Mouse (Mus musculus): ENCODE measurements around the gene Ube2o. TPM values are rescaled to one million over a fixed set of nuclear protein-coding genes. Genes with fewer than 3 reads are reported as not detected.
"Not testable (repeated sequence)": the region's sequence is repeated elsewhere in the genome, so short reads cannot be mapped to it uniquely, and the experiment has no call there.

The Ube2o gene
- polyA plus RNA-seq, 1 experiment from 2014 or later: 5.8 TPM

- 23% methylated on average over 4 of the region's 4 CpGs for WGBS
- H3K4me1 ChIP-seq (ENCODE audit: insufficient read depth, low read length): peaks cover 14% of the 10 kb centered on the region
- H3K36me3 ChIP-seq (ENCODE audit: insufficient read depth, low read length): no peaks in the 10 kb centered on the region
- no peak within 1 kb of the TSS for H3K9ac ChIP-seq (replicated peaks; ENCODE audit: low read length)
- H3K4me3 ChIP-seq (ENCODE audit: low read length): no peak within 1 kb of the TSS
- H3K27ac ChIP-seq (ENCODE audit: low read length): peak within 1 kb of the TSS; percentile 62
- no peaks in the 10 kb centered on the region for H3K9me3 ChIP-seq (ENCODE audit: low read length)
- no peaks in the 10 kb centered on the region for H3K27me3 ChIP-seq (ENCODE audit: insufficient read depth, low read length)
- no peak for ATAC-seq (ENCODE audit: low FRiP score, low TSS enrichment)
- no peak within 1 kb of the TSS for H3K4me2 ChIP-seq (replicated peaks; ENCODE audit: low read depth, low read length)
Observed at GRCm38 (mm10) chr11:116493795-116494252, 87.4 kb downstream of the Ube2o start, which contains the start of gene Prpsap1. TSS of gene Prpsap1 (minus strand) at chr11:116494202.

DNA sequence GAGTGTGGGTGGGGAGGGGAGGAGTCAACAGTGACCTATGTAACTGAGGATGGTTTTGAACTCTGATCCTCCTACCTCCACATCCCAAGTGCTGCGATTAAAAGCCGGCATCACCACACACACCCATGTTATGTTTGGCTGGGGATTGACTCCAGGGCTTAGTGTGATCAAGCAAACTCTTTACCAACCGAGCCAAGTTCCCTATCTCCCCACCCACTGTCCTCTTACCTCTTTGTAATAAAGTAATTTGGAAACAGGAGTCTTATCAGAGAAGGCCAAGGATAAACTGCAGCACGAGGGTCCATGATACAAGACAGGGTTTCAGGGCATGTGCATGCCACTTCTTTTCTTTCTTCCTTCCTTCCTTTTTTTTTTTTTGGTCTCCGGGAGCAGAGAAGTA lies 88.1 kb downstream of the Ube2o start:
- Histone ChIP-seq H3K9me3 (ENCODE audit: low read length) (peaks cover 3% of the 10 kb centered on the region; the same call in 1 of the 2 replicates), H3K27me3 (ENCODE audit: insufficient read depth, low read length) (no peaks in the 10 kb centered on the region), H3K27ac (ENCODE audit: low read length) (no peak overlapping the region), H3K4me1 (ENCODE audit: insufficient read depth, low read length) (peaks cover 17% of the 10 kb centered on the region), H3K36me3 (ENCODE audit: insufficient read depth, low read length) (no peaks in the 10 kb centered on the region), H3K4me2 (replicated peaks; ENCODE audit: low read depth, low read length) (no peak overlapping the region), H3K4me3 (ENCODE audit: low read length) (no peak overlapping the region), H3K9ac (replicated peaks; ENCODE audit: low read length) (no peak overlapping the region)
- no peak for ATAC-seq (ENCODE audit: low FRiP score, low TSS enrichment)
- WGBS: 69% methylated on average over 5 of the region's 5 CpGs

DNA sequence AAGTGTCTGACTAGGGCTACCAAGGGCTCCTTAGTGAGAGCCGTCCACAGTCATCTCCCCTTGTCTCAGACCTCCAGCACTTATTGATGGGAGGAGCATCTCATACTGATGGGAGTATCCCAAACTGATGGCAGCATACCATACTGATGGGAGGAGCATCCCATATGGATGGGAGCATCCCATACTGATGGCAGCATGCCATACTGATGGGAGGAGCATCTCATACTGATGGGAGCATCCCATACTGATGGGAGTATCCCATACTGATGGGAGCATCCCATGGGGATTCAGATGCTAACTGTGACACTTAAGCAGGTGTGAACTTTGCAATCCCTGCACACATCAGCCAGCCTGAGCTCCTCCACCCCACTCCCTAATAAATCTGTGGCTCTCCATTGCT lies 88.7 kb downstream of the Ube2o start:
- H3K9me3 ChIP-seq (ENCODE audit: low read length); H3K4me3 ChIP-seq (ENCODE audit: low read length); ATAC-seq (ENCODE audit: low FRiP score, low TSS enrichment); H3K27me3 ChIP-seq (ENCODE audit: insufficient read depth, low read length); H3K36me3 ChIP-seq (ENCODE audit: insufficient read depth, low read length); H3K9ac ChIP-seq (replicated peaks; ENCODE audit: low read length); H3K4me2 ChIP-seq (replicated peaks; ENCODE audit: low read depth, low read length); H3K27ac ChIP-seq (ENCODE audit: low read length): not testable (repeated sequence)
- 67% methylated on average over 1 of the region's 1 CpGs for WGBS
- H3K4me1 ChIP-seq (ENCODE audit: insufficient read depth, low read length): peaks cover 17% of the 10 kb centered on the region

GRCm38 (mm10) chr11:116491338-116491737 lies 89.9 kb downstream of the Ube2o start:
- Histone ChIP-seq H3K27ac (ENCODE audit: low read length) (no peak overlapping the region), H3K4me3 (ENCODE audit: low read length) (no peak overlapping the region; the same call in 1 of the 2 replicates), H3K27me3 (ENCODE audit: insufficient read depth, low read length) (no peaks in the 10 kb centered on the region), H3K4me2 (replicated peaks; ENCODE audit: low read depth, low read length) (peak overlapping the region; percentile 75), H3K4me1 (ENCODE audit: insufficient read depth, low read length) (peaks cover 17% of the 10 kb centered on the region), H3K9me3 (ENCODE audit: low read length) (peaks cover 3% of the 10 kb centered on the region; the same call in 1 of the 2 replicates), H3K36me3 (ENCODE audit: insufficient read depth, low read length) (peaks cover 13% of the 10 kb centered on the region), H3K9ac (replicated peaks; ENCODE audit: low read length) (no peak overlapping the region)
- 74% methylated on average over 6 of the region's 6 CpGs for WGBS
- no peak for ATAC-seq (ENCODE audit: low FRiP score, low TSS enrichment)

GRCm38 (mm10) chr11:116490232-116491107 lies 90.8 kb downstream of the Ube2o start:
- peak; percentile 90 for ATAC-seq (ENCODE audit: low FRiP score, low TSS enrichment)
- peak overlapping the region; percentile 92 for H3K4me3 ChIP-seq (ENCODE audit: low read length)
- under 1% methylated on average over 62 of the region's 62 CpGs for WGBS

DNA sequence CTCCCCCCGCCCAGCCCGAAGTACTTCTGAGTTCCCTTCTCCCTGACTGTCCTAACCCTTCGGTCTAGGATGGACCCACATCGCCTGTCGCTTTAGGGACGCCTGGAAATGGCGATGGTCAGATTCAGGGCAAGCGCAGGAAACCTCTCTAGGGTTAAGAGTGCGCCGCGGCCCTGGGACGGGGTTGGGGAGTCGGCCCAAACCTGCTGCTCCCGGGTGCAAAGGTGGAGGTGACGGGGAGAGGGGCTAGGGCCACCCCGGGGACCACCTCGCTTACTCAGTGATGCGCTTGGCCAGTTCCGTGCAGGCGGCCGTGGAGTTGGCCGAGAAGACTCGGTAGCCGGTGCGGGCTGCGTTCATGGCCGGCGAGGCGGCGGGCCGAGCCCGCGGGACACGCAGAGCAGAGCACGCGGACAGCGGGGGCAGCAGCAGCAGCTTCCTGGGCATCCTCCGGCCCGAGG lies 91.4 kb downstream of the Ube2o start:
- ATAC-seq (ENCODE audit: low FRiP score, low TSS enrichment): peak; percentile 59
- Histone ChIP-seq H3K4me3 (ENCODE audit: low read length) (peak overlapping the region; percentile 92), H3K36me3 (ENCODE audit: insufficient read depth, low read length) (peaks cover 26% of the 10 kb centered on the region), H3K9me3 (ENCODE audit: low read length) (peaks cover 3% of the 10 kb centered on the region; the same call in 1 of the 2 replicates), H3K4me1 (ENCODE audit: insufficient read depth, low read length) (peaks cover 17% of the 10 kb centered on the region), H3K27me3 (ENCODE audit: insufficient read depth, low read length) (no peaks in the 10 kb centered on the region), H3K4me2 (replicated peaks; ENCODE audit: low read depth, low read length) (peak overlapping the region; percentile 75), H3K27ac (ENCODE audit: low read length) (peak overlapping the region; percentile 95), H3K9ac (replicated peaks; ENCODE audit: low read length) (peak overlapping the region; percentile 90)
- under 1% methylated on average over 39 of the region's 39 CpGs for WGBS

More at GRCm38 (mm10) chr11:116490232-116491107, 90.8 kb downstream of the Ube2o start:
- Histone ChIP-seq H3K9ac (replicated peaks; ENCODE audit: low read length) (peak overlapping the region; percentile 90), H3K4me1 (ENCODE audit: insufficient read depth, low read length) (peaks cover 17% of the 10 kb centered on the region), H3K4me2 (replicated peaks; ENCODE audit: low read depth, low read length) (peak overlapping the region; percentile 75), H3K27ac (ENCODE audit: low read length) (peak overlapping the region; percentile 95), H3K36me3 (ENCODE audit: insufficient read depth, low read length) (peaks cover 19% of the 10 kb centered on the region), H3K9me3 (ENCODE audit: low read length) (peaks cover 3% of the 10 kb centered on the region; the same call in 1 of the 2 replicates), H3K27me3 (ENCODE audit: insufficient read depth, low read length) (no peaks in the 10 kb centered on the region)

DNA sequence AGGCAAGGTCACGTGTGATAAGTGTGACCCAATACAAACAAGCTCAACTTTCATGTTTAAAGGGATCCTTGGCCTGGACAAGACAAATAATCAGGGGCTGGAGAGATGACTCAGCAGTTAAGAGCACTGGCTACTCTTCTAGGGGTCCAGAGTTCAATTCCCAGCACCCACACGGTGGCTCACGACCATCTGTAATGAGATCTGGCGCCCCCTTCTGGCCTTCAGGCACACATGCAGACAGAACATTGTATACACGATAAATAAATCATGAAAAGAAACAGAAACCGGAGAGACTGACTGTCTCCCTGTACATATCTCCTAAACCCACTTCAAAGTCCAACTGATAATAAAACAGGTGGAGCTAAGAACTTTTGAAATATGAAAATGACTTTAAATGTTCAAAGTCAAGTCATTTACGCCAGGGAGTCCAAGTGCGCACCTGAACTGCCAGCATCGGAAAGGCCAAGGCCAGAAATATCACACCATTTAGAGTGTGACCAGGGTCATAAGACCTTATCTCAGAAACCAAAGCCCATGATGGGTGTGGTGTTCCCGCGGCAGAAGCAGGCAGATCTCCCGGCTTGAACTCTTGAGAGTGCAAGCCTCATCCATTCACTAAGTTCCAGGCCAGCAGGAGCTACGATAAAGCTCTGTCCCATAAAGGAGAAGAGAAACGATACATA lies 92.4 kb downstream of the Ube2o start:
- 77% methylated on average over 14 of the region's 14 CpGs for WGBS
- peaks cover 33% of the 10 kb centered on the region for H3K36me3 ChIP-seq (ENCODE audit: insufficient read depth, low read length)
- H3K9me3 ChIP-seq (ENCODE audit: low read length): peaks cover 3% of the 10 kb centered on the region; the same call in 1 of the 2 replicates
- H3K9ac ChIP-seq (replicated peaks; ENCODE audit: low read length): peak overlapping the region; percentile 90
- peak overlapping the region; percentile 75 for H3K4me2 ChIP-seq (replicated peaks; ENCODE audit: low read depth, low read length)
- H3K4me3 ChIP-seq (ENCODE audit: low read length): peak overlapping the region; percentile 92
- H3K4me1 ChIP-seq (ENCODE audit: insufficient read depth, low read length): peaks cover 16% of the 10 kb centered on the region
- H3K27ac ChIP-seq (ENCODE audit: low read length): no peak overlapping the region
- no peaks in the 10 kb centered on the region for H3K27me3 ChIP-seq (ENCODE audit: insufficient read depth, low read length)
- no peak for ATAC-seq (ENCODE audit: low FRiP score, low TSS enrichment)

GRCm38 (mm10) chr11:116488207-116488606 lies 93.0 kb downstream of the Ube2o start:
- no peak overlapping the region for H3K9ac ChIP-seq (replicated peaks; ENCODE audit: low read length)
- peaks cover 12% of the 10 kb centered on the region for H3K4me1 ChIP-seq (ENCODE audit: insufficient read depth, low read length)
- H3K36me3 ChIP-seq (ENCODE audit: insufficient read depth, low read length): peaks cover 37% of the 10 kb centered on the region
- no peak overlapping the region for H3K4me3 ChIP-seq (ENCODE audit: low read length)
- H3K27ac ChIP-seq (ENCODE audit: low read length): no peak overlapping the region
- peaks cover 3% of the 10 kb centered on the region; the same call in 1 of the 2 replicates for H3K9me3 ChIP-seq (ENCODE audit: low read length)
- no peak overlapping the region for H3K4me2 ChIP-seq (replicated peaks; ENCODE audit: low read depth, low read length)
- ATAC-seq (ENCODE audit: low FRiP score, low TSS enrichment): no peak
- H3K27me3 ChIP-seq (ENCODE audit: insufficient read depth, low read length): no peaks in the 10 kb centered on the region

Measured in kidney, embryonic 16.5 days (tissue).